Mouse (Mus musculus): ENCODE results near the gene Noct.

DNA sequence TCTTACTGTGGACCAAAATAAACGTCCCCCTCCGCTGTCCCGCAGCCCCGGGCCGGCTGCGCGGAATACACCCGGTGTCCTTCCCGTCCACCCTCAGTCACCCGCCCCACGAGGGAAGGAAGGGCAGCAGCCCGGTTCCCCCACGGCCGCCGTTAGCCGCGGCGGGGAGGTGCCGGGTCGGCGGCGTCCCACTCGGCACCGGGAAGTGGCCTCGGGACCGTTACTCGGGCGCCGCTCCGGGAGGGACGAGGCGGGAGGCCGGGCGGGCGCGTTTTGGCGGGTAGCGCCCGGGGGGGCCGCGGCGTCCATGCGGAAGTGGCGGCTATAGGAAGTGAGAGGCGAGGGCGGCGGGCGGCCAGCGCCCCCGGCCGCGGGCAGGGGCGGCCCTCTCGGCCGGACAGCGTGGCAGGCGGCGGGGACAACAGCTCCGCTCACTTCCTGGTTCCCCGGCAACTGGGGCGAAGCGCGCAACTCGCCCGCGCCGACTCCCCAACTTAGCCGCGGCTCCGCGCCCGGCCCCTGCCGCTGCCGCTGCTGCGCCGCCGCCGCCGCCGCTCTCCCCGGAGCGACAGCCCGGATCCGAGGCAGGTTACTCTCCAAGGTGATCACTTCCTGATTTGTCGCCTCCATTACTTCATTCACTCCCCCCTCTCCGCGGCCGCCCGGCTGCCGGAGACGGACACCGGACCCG is 52.3 kb downstream of the Noct start:
- TF ChIP-seq CTCF (IDR thresholded peaks at IDR 0.05; ENCODE audit: low read depth) (no peak), EP300 (IDR thresholded peaks at IDR 0.05; ENCODE audit: low read depth) (no peak)
